Mouse (Mus musculus): ENCODE data around the gene Cracr2a. TPM values are rescaled to one million over a fixed set of nuclear protein-coding genes. Genes with fewer than 3 reads are reported as not detected.

Cracr2a gene
- polyA plus RNA-seq, 1 experiment from 2014 or later = 1.8 TPM

GRCm38 (mm10) chr6:127541617-127542374, 19.3 kb upstream of the Cracr2a start:
- H3K4me1 ChIP-seq (replicated peaks; ENCODE audit: control insufficient read depth, insufficient read depth, low read length) = no peaks in the 10 kb centered on the region
- ATAC-seq (replicated peaks; ENCODE audit: low FRiP score) (no peak), DNase-seq (ENCODE audit: low spot score) (no peak)
- H3K27me3 ChIP-seq (replicated peaks; ENCODE audit: control insufficient read depth, insufficient read depth, low read length) = 0 out of 2 replicates have a peak, but pooled peaks cover 6% of the 10 kb centered on the region
- no peaks in the 10 kb centered on the region for H3K36me3 ChIP-seq (ENCODE audit: control insufficient read depth, insufficient read depth, low read length)
- H3K27ac ChIP-seq (ENCODE audit: low read depth, low read length) = no peak overlapping the region
- no peak overlapping the region for H3K9ac ChIP-seq (ENCODE audit: low read depth, low read length)
- H3K4me2 ChIP-seq = no peak overlapping the region
- no peaks in the 10 kb centered on the region for H3K9me3 ChIP-seq (ENCODE audit: control insufficient read depth, low read length)
- WGBS = 35% methylated on average over 18 of the region's 18 CpGs
- no peak overlapping the region for H3K4me3 ChIP-seq (ENCODE audit: low read depth, low read length)

GRCm38 (mm10) chr6:127546676-127547075, 14.5 kb upstream of the Cracr2a start:
- Histone ChIP-seq H3K9ac (ENCODE audit: low read depth, low read length) (no peak overlapping the region), H3K4me1 (replicated peaks; ENCODE audit: control insufficient read depth, insufficient read depth, low read length) (no peaks in the 10 kb centered on the region), H3K4me3 (ENCODE audit: low read depth, low read length) (no peak overlapping the region), H3K9me3 (ENCODE audit: control insufficient read depth, low read length) (no peaks in the 10 kb centered on the region), H3K27ac (ENCODE audit: low read depth, low read length) (no peak overlapping the region), H3K36me3 (ENCODE audit: control insufficient read depth, insufficient read depth, low read length) (no peaks in the 10 kb centered on the region), H3K27me3 (replicated peaks; ENCODE audit: control insufficient read depth, insufficient read depth, low read length) (0 out of 2 replicates have a peak, but pooled peaks cover 3% of the 10 kb centered on the region), H3K4me2 (no peak overlapping the region)
- no peak for DNase-seq (ENCODE audit: low spot score)
- WGBS = 69% methylated on average over 4 of the region's 4 CpGs
- ATAC-seq (replicated peaks; ENCODE audit: low FRiP score) = no peak

- Histone ChIP-seq H3K4me3 (ENCODE audit: low read depth, low read length) (no peak overlapping the region), H3K4me1 (replicated peaks; ENCODE audit: control insufficient read depth, insufficient read depth, low read length) (no peaks in the 10 kb centered on the region), H3K27ac (ENCODE audit: low read depth, low read length) (no peak overlapping the region), H3K27me3 (replicated peaks; ENCODE audit: control insufficient read depth, insufficient read depth, low read length) (no peaks in the 10 kb centered on the region), H3K9me3 (ENCODE audit: control insufficient read depth, low read length) (no peaks in the 10 kb centered on the region), H3K4me2 (no peak overlapping the region), H3K9ac (ENCODE audit: low read depth, low read length) (no peak overlapping the region), H3K36me3 (ENCODE audit: control insufficient read depth, insufficient read depth, low read length) (no peaks in the 10 kb centered on the region)
- DNase-seq (ENCODE audit: low spot score) (no peak), ATAC-seq (replicated peaks; ENCODE audit: low FRiP score) (no peak)
- WGBS = 77% methylated on average over 4 of the region's 4 CpGs
Observed at GRCm38 (mm10) chr6:127552940-127553339, 8.2 kb upstream of the Cracr2a start.

GRCm38 (mm10) chr6:127555553-127555952, 5.6 kb upstream of the Cracr2a start:
- no peak overlapping the region for H3K4me3 ChIP-seq (ENCODE audit: low read depth, low read length)
- H3K27ac ChIP-seq (ENCODE audit: low read depth, low read length) = no peak overlapping the region
- H3K9me3 ChIP-seq (ENCODE audit: control insufficient read depth, low read length) = no peaks in the 10 kb centered on the region
- ATAC-seq (replicated peaks; ENCODE audit: low FRiP score) (no peak), DNase-seq (ENCODE audit: low spot score) (no peak)
- no peaks in the 10 kb centered on the region for H3K4me1 ChIP-seq (replicated peaks; ENCODE audit: control insufficient read depth, insufficient read depth, low read length)
- no peaks in the 10 kb centered on the region for H3K36me3 ChIP-seq (ENCODE audit: control insufficient read depth, insufficient read depth, low read length)
- H3K4me2 ChIP-seq = no peak overlapping the region
- WGBS = 56% methylated on average over 6 of the region's 6 CpGs
- no peaks in the 10 kb centered on the region for H3K27me3 ChIP-seq (replicated peaks; ENCODE audit: control insufficient read depth, insufficient read depth, low read length)
- H3K9ac ChIP-seq (ENCODE audit: low read depth, low read length) = no peak overlapping the region

GRCm38 (mm10) chr6:127560872-127561230, 287 bp upstream of the Cracr2a start:
- Histone ChIP-seq H3K9me3 (ENCODE audit: control insufficient read depth, low read length) (no peaks in the 10 kb centered on the region), H3K4me3 (ENCODE audit: low read depth, low read length) (peak overlapping the region; percentile 63), H3K27ac (ENCODE audit: low read depth, low read length) (no peak overlapping the region), H3K4me2 (peak overlapping the region; percentile 81), H3K4me1 (replicated peaks; ENCODE audit: control insufficient read depth, insufficient read depth, low read length) (peaks cover 4% of the 10 kb centered on the region; the same call in 1 of the 2 replicates), H3K9ac (ENCODE audit: low read depth, low read length) (peak overlapping the region; percentile 71), H3K27me3 (replicated peaks; ENCODE audit: control insufficient read depth, insufficient read depth, low read length) (no peaks in the 10 kb centered on the region), H3K36me3 (ENCODE audit: control insufficient read depth, insufficient read depth, low read length) (no peaks in the 10 kb centered on the region)
- no peak for ATAC-seq (replicated peaks; ENCODE audit: low FRiP score)
- no peak for DNase-seq (ENCODE audit: low spot score)
- WGBS = 13% methylated on average over 7 of the region's 7 CpGs

- ATAC-seq (replicated peaks; ENCODE audit: low FRiP score) = no peak
- Histone ChIP-seq H3K27me3 (replicated peaks; ENCODE audit: control insufficient read depth, insufficient read depth, low read length) (no peaks in the 10 kb centered on the region), H3K9ac (ENCODE audit: low read depth, low read length) (no peak overlapping the region), H3K4me1 (replicated peaks; ENCODE audit: control insufficient read depth, insufficient read depth, low read length) (peaks cover 4% of the 10 kb centered on the region; the same call in 1 of the 2 replicates), H3K9me3 (ENCODE audit: control insufficient read depth, low read length) (no peaks in the 10 kb centered on the region), H3K4me3 (ENCODE audit: low read depth, low read length) (no peak overlapping the region), H3K27ac (ENCODE audit: low read depth, low read length) (no peak overlapping the region), H3K4me2 (no peak overlapping the region), H3K36me3 (ENCODE audit: control insufficient read depth, insufficient read depth, low read length) (no peaks in the 10 kb centered on the region)
- WGBS = 61% methylated on average over 4 of the region's 4 CpGs
- DNase-seq (ENCODE audit: low spot score) = no peak
Observed at GRCm38 (mm10) chr6:127563511-127563910, 2.4 kb downstream of the Cracr2a start.

DNA sequence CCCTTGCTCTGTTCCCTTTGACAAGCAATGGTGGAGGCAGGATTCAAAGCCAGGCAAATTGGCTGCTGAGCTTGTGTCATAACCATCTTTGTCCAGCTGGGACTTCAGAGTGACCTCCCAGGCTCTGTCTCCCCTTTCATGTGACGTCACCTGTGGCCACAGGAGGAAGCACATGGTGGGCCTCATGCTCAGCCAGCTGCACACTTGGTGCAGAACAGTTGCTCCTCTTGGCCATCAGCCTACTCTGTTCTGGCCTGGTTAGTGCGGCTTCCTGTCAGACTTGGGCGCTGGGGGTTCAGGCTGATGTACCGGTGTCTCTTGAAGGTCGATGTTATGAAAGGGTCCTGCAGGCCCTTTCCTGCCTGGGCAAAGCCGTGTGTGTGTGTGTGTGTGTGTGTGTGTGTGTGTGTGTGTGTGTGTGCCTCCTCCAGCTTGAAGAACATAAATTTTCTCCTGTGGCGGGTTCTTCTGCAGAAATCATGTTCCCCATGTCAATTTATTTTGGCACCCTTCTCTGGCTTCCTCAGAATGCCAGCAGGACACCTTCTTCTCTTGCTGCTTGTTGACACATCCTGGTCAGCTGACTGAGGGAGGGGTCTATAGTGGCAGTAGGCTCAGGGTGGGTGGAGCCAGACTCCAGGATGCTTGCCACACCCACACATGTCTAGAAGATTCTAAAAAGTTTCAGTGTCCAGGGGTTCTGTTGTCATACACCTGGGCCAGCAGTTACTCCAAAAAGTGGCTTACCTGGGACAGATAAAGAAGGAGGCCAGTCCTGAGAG, 5.0 kb downstream of the Cracr2a start:
- no peak for DNase-seq (ENCODE audit: low spot score)
- H3K9me3 ChIP-seq (ENCODE audit: control insufficient read depth, low read length) = no peaks in the 10 kb centered on the region
- ATAC-seq (replicated peaks; ENCODE audit: low FRiP score) = no peak

DNA sequence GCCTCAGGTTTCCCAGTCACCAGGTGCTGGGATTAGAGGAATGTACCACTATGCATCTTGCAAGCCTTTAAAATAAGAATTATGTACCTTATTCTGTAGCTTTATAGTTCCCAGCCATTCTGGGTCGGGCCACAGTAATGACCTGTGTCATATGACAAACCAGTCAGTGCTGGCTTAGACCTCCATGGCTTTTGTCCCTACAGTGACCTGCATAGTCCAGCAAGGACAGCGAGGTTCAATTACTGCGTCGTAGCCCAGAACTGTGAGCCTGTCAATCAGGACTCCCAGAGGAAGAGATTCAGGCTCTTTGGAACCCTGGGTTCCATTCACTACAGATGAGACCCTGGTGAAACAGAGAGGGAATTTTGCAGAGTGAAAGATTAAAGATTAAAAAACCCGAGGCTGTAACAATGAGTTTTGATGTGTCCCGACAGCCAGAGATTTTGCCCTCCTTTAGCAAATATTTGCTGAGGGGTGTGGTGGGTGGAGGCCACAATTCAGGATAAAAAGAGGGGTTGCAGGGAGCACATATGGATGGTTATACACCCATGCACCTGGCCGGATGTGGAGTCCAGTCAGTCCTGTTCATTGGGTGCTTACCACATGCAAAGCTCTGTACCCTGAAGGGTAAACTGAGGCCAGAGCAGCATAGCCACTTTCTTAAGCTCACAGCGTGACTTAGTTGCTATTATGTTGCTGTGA, 10.9 kb downstream of the Cracr2a start:
- Histone ChIP-seq H3K9me3 (ENCODE audit: control insufficient read depth, low read length) (no peaks in the 10 kb centered on the region), H3K9ac (ENCODE audit: low read depth, low read length) (no peak overlapping the region), H3K4me2 (no peak overlapping the region), H3K4me3 (ENCODE audit: low read depth, low read length) (no peak overlapping the region), H3K4me1 (replicated peaks; ENCODE audit: control insufficient read depth, insufficient read depth, low read length) (peaks cover 5% of the 10 kb centered on the region; the same call in 1 of the 2 replicates), H3K27me3 (replicated peaks; ENCODE audit: control insufficient read depth, insufficient read depth, low read length) (no peaks in the 10 kb centered on the region), H3K36me3 (ENCODE audit: control insufficient read depth, insufficient read depth, low read length) (no peaks in the 10 kb centered on the region), H3K27ac (ENCODE audit: low read depth, low read length) (no peak overlapping the region)
- DNase-seq (ENCODE audit: low spot score) = no peak
- WGBS = 72% methylated on average over 8 of the region's 8 CpGs
- no peak for ATAC-seq (replicated peaks; ENCODE audit: low FRiP score)

More for the DNA sequence above, 5.0 kb downstream of the Cracr2a start:
- Histone ChIP-seq H3K9ac (ENCODE audit: low read depth, low read length) (no peak overlapping the region), H3K27me3 (replicated peaks; ENCODE audit: control insufficient read depth, insufficient read depth, low read length) (no peaks in the 10 kb centered on the region), H3K4me2 (no peak overlapping the region), H3K36me3 (ENCODE audit: control insufficient read depth, insufficient read depth, low read length) (no peaks in the 10 kb centered on the region), H3K4me3 (ENCODE audit: low read depth, low read length) (no peak overlapping the region), H3K4me1 (replicated peaks; ENCODE audit: control insufficient read depth, insufficient read depth, low read length) (no peaks in the 10 kb centered on the region), H3K27ac (ENCODE audit: low read depth, low read length) (no peak overlapping the region)
- WGBS = 79% methylated on average over 7 of the region's 7 CpGs

Data from liver, embryonic 11.5 days (tissue).